Mouse (Mus musculus): ENCODE measurements around the gene Mrto4. TPM values are rescaled to one million over a fixed set of nuclear protein-coding genes. Genes with fewer than 3 reads are reported as not detected.

The Mrto4 gene
- 77.9 and 80.6 TPM in 2 replicates for polyA plus RNA-seq (2021; fragmentation: Nextera tagmentation)
- long read RNA-seq, experiment 1, transcript Mrto4-202 (8 exons, 1,221 nt), result major isoform, 59 of 69 reads
- long read RNA-seq, experiment 1, partial matches to known transcripts, result 8 of 69 reads
- long read RNA-seq, experiment 1, other reads (novel, unspliced or antisense), result 2 of 69 reads
- long read RNA-seq, experiment 2, transcript Mrto4-202 (8 exons, 1,221 nt), result major isoform, 53 of 67 reads
- long read RNA-seq, experiment 2, partial matches to known transcripts, result 0 of 67 reads
- long read RNA-seq, experiment 2, other reads (novel, unspliced or antisense), result 13 of 67 reads

DNA sequence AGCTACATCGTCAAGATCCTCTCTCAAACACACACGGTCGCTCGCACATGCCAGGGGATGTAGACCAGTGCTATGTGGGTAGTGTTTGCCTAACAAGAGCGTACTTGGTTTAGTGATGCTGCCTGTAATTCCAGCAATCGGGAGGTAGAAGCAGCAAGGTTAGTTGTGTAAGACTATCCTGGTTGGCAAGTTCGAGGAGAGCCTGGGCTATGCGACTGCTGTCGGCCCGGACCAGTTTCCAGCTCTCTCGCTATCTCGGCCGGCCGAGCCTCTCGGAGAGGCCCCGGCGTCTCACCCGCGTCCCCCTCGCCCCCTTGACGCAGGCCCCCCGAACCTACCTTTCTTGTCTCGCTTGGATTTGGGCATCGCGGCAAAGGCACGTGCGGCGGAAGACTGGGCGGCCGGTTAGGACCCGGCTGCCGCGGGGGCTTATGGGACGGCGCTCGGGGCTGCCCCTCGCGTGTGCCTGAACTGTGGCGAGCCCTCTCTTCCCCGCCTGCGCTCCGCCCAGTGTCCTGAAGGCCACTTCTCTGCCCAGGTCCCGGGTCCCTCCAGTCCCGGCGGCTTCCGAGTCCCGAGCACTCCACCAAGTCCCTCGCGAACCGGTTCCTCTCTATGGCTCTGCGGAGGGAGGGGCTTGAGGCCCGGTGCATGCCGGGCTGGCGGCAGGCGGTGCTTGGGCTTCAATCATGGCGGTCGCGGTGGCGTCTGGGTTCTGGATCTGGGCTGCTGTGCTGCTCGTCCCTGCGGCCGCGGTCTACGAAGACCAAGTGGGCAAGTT lies at the start of gene Mrto4, which contains the start of the genes Emc1 and Ubr4:
Mrto4 (minus strand) TSS at position 646 of the 781 bp plus-strand sequence.
Emc1 (plus strand) TSS at position 657 of the 781 bp plus-strand sequence.
Ubr4 (plus strand) TSS at position 679 of the 781 bp plus-strand sequence.

DNA sequence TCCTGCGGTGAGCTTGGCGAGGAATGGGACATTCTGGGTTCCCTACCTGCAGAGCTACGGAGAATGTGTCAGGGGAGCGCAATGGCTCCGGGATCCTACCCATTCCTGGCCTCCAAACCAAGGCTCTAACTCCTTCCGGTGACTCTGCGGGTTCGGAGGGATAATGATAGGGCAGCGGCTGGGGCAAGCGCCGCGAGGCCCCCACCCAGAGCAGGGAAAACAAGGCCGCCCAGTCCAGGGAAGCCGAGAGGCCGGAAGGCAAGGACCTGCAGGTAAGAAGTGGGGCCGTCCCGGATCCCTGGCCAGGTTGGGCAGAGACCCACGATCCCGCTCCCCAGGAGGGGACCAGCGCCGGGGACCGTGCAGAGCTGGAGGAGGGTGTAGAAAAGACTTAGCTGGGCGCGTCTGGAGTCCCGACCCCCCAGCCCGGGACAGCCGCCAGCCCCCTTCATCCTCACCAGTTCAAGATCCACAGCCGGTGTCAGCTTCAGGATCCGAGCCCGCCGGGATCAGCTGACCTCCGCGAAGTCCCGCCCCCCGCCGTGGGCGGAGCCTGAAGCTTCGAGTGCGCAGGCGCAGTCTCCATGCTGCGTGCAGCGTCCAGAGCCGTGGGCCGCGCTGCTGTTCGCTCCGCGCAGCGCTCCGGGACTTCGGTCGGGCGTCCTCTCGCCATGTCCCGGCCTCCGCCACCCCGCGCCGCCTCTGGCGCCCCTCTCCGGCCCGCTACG lies 42.0 kb downstream of the Mrto4 start, which contains the start of the genes Pqlc2 and Akr7a5:
Pqlc2 (minus strand) TSS at position 538 of the 728 bp plus-strand sequence.
Akr7a5 (plus strand) TSS at position 574 of the 728 bp plus-strand sequence.

Small RNA genes lying within 50 kb of the gene (microRNA-seq; reads per million reads assigned to microRNA genes)
- not detected for gene Gm24245
- not detected for gene Gm25732

Other genes starting within 250 kb of the Mrto4 start
- gene Minos1, start 221.5 kb downstream of the Mrto4 start, polyA plus RNA-seq (2021; fragmentation: Nextera tagmentation), result 649 and 693 TPM in 2 replicates
- 373 and 408 TPM in 2 replicates for gene Capzb, start 159.7 kb downstream of the Mrto4 start, polyA plus RNA-seq (2021; fragmentation: Nextera tagmentation)
- gene Pqlc2, start 41.9 kb downstream of the Mrto4 start, polyA plus RNA-seq (2021; fragmentation: Nextera tagmentation), result 6.9 and 7.3 TPM in 2 replicates
- 59.9 and 69.9 TPM in 2 replicates for gene Akr7a5, start 41.8 kb downstream of the Mrto4 start, polyA plus RNA-seq (2021; fragmentation: Nextera tagmentation)
- gene Emc1, start within 50 bp of the Mrto4 start, polyA plus RNA-seq (2021; fragmentation: Nextera tagmentation), result 39.4 and 42.7 TPM in 2 replicates
- 36.4 and 38.5 TPM in 2 replicates for gene Ubr4, start within 50 bp of the Mrto4 start, polyA plus RNA-seq (2021; fragmentation: Nextera tagmentation)
- gene Iffo2, start 178.0 kb upstream of the Mrto4 start, polyA plus RNA-seq (2021; fragmentation: Nextera tagmentation), result 1.3 TPM in 2 replicates

All from layer of hippocampus, adult 6 months (tissue).